Mouse (Mus musculus) ES-Bruce4 (cell line): ENCODE data around the gene Ythdf1.

Experiments
- CTCF ChIP-seq: IDR thresholded peaks from one replicate; pipeline ENCODE4 v1.8.1; 2011; ENCODE audit warnings: low read depth, low read length
- POLR2A ChIP-seq: IDR thresholded peaks from one replicate; pipeline ENCODE4 v1.8.1; 2011; ENCODE audit warnings: low read length; ENCODE audit not compliant: insufficient read depth

GRCm38 (mm10) chr2:180894029-180894623, 26.6 kb downstream of the Ythdf1 start:
- TF ChIP-seq POLR2A (no peak), CTCF (no peak)
